Mouse (Mus musculus) stomach, embryonic 15.5 days (tissue): ENCODE data around the gene Oas2. TPM values are rescaled to one million over a fixed set of nuclear protein-coding genes. Genes with fewer than 3 reads are reported as not detected.

ENCODE experiments used
- ATAC-seq: fragments of 200-750 bp; cut with Nextera tagmentation; 2 replicates; pipeline ENCODE4 v1.8.0; 2017; ENCODE audit warnings: low read depth, moderate number of reproducible peaks, moderate TSS enrichment; ENCODE audit not compliant: insufficient read depth, low FRiP score
- H3K27ac ChIP-seq: fragments of 300-500 bp; sonication (generic); 2 replicates; pipeline ENCODE4 v1.5.1; 2015; ENCODE audit warnings: mild to moderate bottlenecking, inconsistent platforms
- H3K27me3 ChIP-seq: fragments of 300-500 bp; sonication (generic); replicated peaks from 2 replicates; pipeline ENCODE4 v1.6.1; 2015; ENCODE audit warnings: inconsistent platforms
- H3K36me3 ChIP-seq: fragments of 300-500 bp; sonication (generic); 2 replicates; pipeline ENCODE4 v1.6.1; 2015; ENCODE audit warnings: inconsistent platforms
- H3K4me1 ChIP-seq: fragments of 300-500 bp; sonication (generic); 2 replicates; pipeline ENCODE4 v1.6.1; 2015; ENCODE audit warnings: inconsistent platforms
- H3K4me2 ChIP-seq: fragments of 300-500 bp; sonication (generic); 2 replicates; pipeline ENCODE4 v1.6.1; 2015; ENCODE audit warnings: mild to moderate bottlenecking, inconsistent platforms
- H3K4me3 ChIP-seq: fragments of 300-500 bp; sonication (generic); replicated peaks from 2 replicates; pipeline ENCODE4 v1.5.1; 2015; ENCODE audit warnings: inconsistent platforms
- H3K9ac ChIP-seq: fragments of 300-500 bp; sonication (generic); 2 replicates; pipeline ENCODE4 v1.6.1; 2015; ENCODE audit warnings: inconsistent platforms
- H3K9me3 ChIP-seq: fragments of 300-500 bp; sonication (generic); 2 replicates; pipeline ENCODE4 v1.6.1; 2016; ENCODE audit warnings: inconsistent platforms
- WGBS: fragments of 180-500 bp; shearing (Covaris S2); methylation state at CpG from one replicate; pipeline ENCODE4 v1.1.7; 2015; 5-methylcytosine and 5-hydroxymethylcytosine counted together
- polyA plus RNA-seq: library from polyadenylated mRNA; unstranded; fragments of >200 nt; fragmentation: Nextera tagmentation; extraction: Ambion mirVana; gene quantifications from 2 replicates; pipeline ENCODE4 v1.2.1, GENCODE M21; 2015

Gene Oas2
- polyA plus RNA-seq, 1 experiment from 2014 or later, result 0.51 TPM

DNA sequence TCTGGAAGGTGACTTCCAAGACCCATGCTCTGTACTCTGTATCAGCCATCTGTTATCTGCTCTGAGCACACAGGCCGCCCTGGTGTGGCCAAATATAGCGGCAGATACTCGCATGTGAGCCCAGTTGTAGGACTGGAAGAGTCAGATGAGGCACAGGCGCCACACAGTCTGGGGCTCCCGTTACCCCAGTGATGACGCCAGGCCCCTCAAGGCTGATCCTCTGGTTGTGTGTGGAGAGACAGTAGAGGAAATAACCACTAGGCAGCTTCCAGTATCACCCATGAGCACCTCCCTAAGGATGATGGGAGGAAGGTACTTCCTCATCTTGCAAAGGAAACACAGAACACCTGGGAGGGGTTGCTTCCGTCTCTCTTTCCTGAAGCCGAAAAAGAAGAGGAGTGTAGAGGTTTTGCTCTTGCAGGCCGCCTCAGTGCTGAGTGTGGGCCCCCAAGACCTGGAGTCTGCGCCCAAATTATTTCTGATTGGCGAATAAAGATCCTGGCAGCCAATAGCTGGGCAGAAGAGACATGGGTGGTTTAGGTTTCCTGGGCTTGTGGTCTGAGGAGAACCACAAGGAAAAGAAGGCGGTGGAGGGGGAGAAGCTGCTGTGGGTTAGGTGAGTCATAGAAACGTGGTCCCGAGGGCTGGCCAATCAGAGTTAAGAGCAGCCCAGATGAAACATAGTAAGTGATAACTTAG lies 25.8 kb upstream of the Oas2 start:
- H3K9ac ChIP-seq, result no peak overlapping the region
- 66% methylated on average over 14 of the region's 14 CpGs for WGBS
- no peaks in the 10 kb centered on the region for H3K9me3 ChIP-seq
- H3K36me3 ChIP-seq, result no peaks in the 10 kb centered on the region
- H3K4me1 ChIP-seq, result no peaks in the 10 kb centered on the region
- H3K4me2 ChIP-seq, result 0 out of 2 replicates have a peak overlapping the region, but pooled peaks have one; percentile 8
- ATAC-seq, result peak; percentile 41; the same call in 1 of the 2 replicates
- no peak overlapping the region for H3K4me3 ChIP-seq
- no peak overlapping the region for H3K27ac ChIP-seq
- no peaks in the 10 kb centered on the region for H3K27me3 ChIP-seq

DNA sequence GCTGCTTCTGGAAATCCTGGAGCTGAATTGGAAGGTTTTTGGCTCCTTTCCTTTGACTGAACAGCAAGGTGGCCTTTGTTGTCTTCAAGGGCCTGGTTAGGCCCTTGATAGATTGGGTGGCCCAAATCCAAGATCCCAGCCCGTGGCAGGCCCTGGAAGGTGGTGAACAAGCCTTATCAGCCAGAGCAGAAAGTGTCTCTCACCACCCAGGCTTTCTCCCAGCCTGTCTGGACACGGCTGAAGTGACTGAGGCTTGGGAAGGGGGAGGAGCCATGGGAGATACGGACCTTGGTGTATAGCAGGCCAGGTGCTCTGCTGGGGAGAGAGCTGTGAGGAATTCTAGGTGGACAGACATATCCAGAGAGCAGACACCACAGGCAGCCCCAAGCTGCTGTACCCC lies 19.7 kb upstream of the Oas2 start:
- H3K27me3 ChIP-seq, result no peaks in the 10 kb centered on the region
- H3K9ac ChIP-seq, result no peak overlapping the region
- no peaks in the 10 kb centered on the region for H3K9me3 ChIP-seq
- no peak overlapping the region for H3K4me2 ChIP-seq
- H3K27ac ChIP-seq, result no peak overlapping the region
- H3K4me3 ChIP-seq, result no peak overlapping the region
- no peak for ATAC-seq
- WGBS, result 65% methylated on average over 3 of the region's 3 CpGs
- no peaks in the 10 kb centered on the region for H3K36me3 ChIP-seq
- no peaks in the 10 kb centered on the region for H3K4me1 ChIP-seq

DNA sequence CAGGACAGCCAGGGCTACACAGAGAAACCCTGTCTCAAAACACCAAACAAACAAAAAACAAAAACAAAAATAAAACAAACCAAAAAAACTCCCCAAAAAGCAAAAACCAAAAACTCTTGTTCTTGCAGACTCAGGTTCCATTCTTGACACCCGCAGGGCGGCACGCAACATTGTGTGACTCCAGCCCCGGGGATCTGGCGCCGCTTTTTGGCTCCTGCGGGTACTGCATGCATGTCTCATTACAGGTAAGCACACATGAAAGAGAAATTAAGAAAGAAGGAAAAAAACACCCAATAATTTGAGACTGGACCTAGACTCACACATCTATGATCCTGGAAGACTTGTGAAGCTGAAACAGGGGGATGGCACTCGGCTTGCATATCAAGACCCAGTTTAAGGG lies 15.4 kb upstream of the Oas2 start:
- no peak overlapping the region for H3K27ac ChIP-seq
- no peak overlapping the region for H3K4me3 ChIP-seq
- 74% methylated on average over 8 of the region's 8 CpGs for WGBS
- ATAC-seq, result no peak
- H3K9me3 ChIP-seq, result no peaks in the 10 kb centered on the region
- H3K36me3 ChIP-seq, result no peaks in the 10 kb centered on the region
- no peak overlapping the region for H3K4me2 ChIP-seq
- H3K9ac ChIP-seq, result no peak overlapping the region
- H3K27me3 ChIP-seq, result no peaks in the 10 kb centered on the region
- H3K4me1 ChIP-seq, result no peaks in the 10 kb centered on the region

GRCm38 (mm10) chr5:120761901-120762300 lies 12.2 kb upstream of the Oas2 start:
- no peak overlapping the region for H3K9ac ChIP-seq
- no peaks in the 10 kb centered on the region for H3K27me3 ChIP-seq
- no peak overlapping the region for H3K4me3 ChIP-seq
- no peaks in the 10 kb centered on the region for H3K4me1 ChIP-seq
- no peaks in the 10 kb centered on the region for H3K9me3 ChIP-seq
- no peak for ATAC-seq
- H3K4me2 ChIP-seq, result no peak overlapping the region
- 21% methylated on average over 6 of the region's 6 CpGs for WGBS
- H3K27ac ChIP-seq, result no peak overlapping the region
- no peaks in the 10 kb centered on the region for H3K36me3 ChIP-seq

- Histone ChIP-seq H3K9ac (no peak overlapping the region), H3K4me1 (no peaks in the 10 kb centered on the region), H3K27ac (no peak overlapping the region), H3K4me3 (no peak overlapping the region), H3K27me3 (no peaks in the 10 kb centered on the region), H3K36me3 (no peaks in the 10 kb centered on the region), H3K9me3 (no peaks in the 10 kb centered on the region), H3K4me2 (no peak overlapping the region)
- WGBS, result 86% methylated on average over 4 of the region's 4 CpGs
- ATAC-seq, result no peak
Measured at GRCm38 (mm10) chr5:120754215-120754614, 4.6 kb upstream of the Oas2 start.

GRCm38 (mm10) chr5:120752786-120753185 lies 3.1 kb upstream of the Oas2 start:
- Histone ChIP-seq H3K4me3 (no peak overlapping the region), H3K36me3 (no peaks in the 10 kb centered on the region), H3K4me2 (no peak overlapping the region), H3K4me1 (no peaks in the 10 kb centered on the region), H3K27me3 (no peaks in the 10 kb centered on the region), H3K9ac (no peak overlapping the region), H3K27ac (no peak overlapping the region), H3K9me3 (no peaks in the 10 kb centered on the region)
- ATAC-seq, result no peak
- 71% methylated on average over 3 of the region's 3 CpGs for WGBS

- no peaks in the 10 kb centered on the region for H3K27me3 ChIP-seq
- no peak for ATAC-seq
- no peaks in the 10 kb centered on the region for H3K4me1 ChIP-seq
- H3K9ac ChIP-seq, result no peak overlapping the region
- no peak overlapping the region for H3K4me2 ChIP-seq
- H3K4me3 ChIP-seq, result no peak overlapping the region
- no peaks in the 10 kb centered on the region for H3K36me3 ChIP-seq
- no peak overlapping the region for H3K27ac ChIP-seq
- WGBS, result 68% methylated on average over 3 of the region's 3 CpGs
- H3K9me3 ChIP-seq, result no peaks in the 10 kb centered on the region
Measured at GRCm38 (mm10) chr5:120751206-120751605, 1.6 kb upstream of the Oas2 start.

DNA sequence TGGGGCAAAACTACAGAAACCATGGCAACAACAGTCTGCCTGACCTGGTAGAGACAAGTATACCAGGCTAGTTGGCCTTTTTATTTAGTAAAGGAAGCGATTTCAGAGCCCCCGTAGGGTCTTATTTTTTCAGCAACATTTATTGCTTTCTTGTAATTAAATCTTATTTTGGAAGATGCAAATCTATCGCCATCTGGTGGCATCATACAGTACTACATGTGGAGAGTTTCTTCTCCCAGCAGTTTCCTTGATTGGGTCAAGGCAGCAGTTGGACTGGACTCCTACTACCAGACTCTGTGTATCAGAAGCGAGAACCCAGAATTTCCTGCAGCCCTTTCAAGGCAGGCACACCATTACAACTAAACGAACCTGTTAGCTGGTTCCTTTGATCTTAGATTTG lies 3.2 kb downstream of the Oas2 start:
- WGBS, result 8% methylated on average over 5 of the region's 5 CpGs
- Histone ChIP-seq H3K36me3 (no peaks in the 10 kb centered on the region), H3K27me3 (0 out of 2 replicates have a peak, but pooled peaks cover 3% of the 10 kb centered on the region), H3K4me2 (no peak overlapping the region), H3K9me3 (no peaks in the 10 kb centered on the region), H3K4me1 (no peaks in the 10 kb centered on the region), H3K27ac (no peak overlapping the region), H3K4me3 (no peak overlapping the region), H3K9ac (no peak overlapping the region)
- no peak for ATAC-seq

DNA sequence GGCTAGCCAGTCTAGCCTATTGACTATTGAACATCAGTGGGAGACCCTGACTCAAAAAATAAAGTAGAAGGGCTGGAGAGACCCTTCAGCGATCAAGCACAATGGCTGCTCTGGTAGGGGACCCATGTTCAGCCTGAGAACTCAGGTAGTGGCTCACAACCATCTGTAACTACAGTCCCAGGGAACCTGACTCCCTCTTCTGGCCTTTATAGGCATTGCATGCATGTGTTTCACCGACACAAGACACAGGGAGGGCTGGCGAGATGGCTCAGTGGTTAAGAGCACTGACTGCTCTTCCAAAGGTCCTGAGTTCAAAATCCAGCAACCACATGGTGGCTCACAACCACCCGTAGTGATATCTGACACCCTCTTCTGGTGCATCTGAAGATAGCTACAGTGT lies 7.5 kb downstream of the Oas2 start:
- no peak overlapping the region for H3K4me3 ChIP-seq
- H3K27me3 ChIP-seq, result peaks cover 3% of the 10 kb centered on the region; the same call in 1 of the 2 replicates
- ATAC-seq, result no peak
- H3K4me2 ChIP-seq, result no peak overlapping the region
- no peaks in the 10 kb centered on the region for H3K36me3 ChIP-seq
- no peak overlapping the region for H3K27ac ChIP-seq
- H3K4me1 ChIP-seq, result no peaks in the 10 kb centered on the region
- H3K9ac ChIP-seq, result no peak overlapping the region
- H3K9me3 ChIP-seq, result no peaks in the 10 kb centered on the region
- WGBS, result 27% methylated on average over 4 of the region's 4 CpGs

GRCm38 (mm10) chr5:120734380-120734990 lies 15.2 kb downstream of the Oas2 start:
- Histone ChIP-seq H3K4me1 (no peaks in the 10 kb centered on the region), H3K36me3 (no peaks in the 10 kb centered on the region), H3K9ac (no peak overlapping the region), H3K27me3 (no peaks in the 10 kb centered on the region; the same call in 1 of the 2 replicates), H3K4me2 (no peak overlapping the region), H3K9me3 (no peaks in the 10 kb centered on the region), H3K27ac (no peak overlapping the region), H3K4me3 (no peak overlapping the region)
- 55% methylated on average over 9 of the region's 14 CpGs for WGBS
- ATAC-seq, result no peak

GRCm38 (mm10) chr5:120733696-120734095 lies 16.0 kb downstream of the Oas2 start:
- H3K36me3 ChIP-seq, result no peaks in the 10 kb centered on the region
- no peak overlapping the region for H3K9ac ChIP-seq
- no peak overlapping the region for H3K4me2 ChIP-seq
- no peaks in the 10 kb centered on the region for H3K4me1 ChIP-seq
- ATAC-seq, result no peak
- H3K27ac ChIP-seq, result no peak overlapping the region
- no peaks in the 10 kb centered on the region; the same call in 1 of the 2 replicates for H3K27me3 ChIP-seq
- H3K4me3 ChIP-seq, result no peak overlapping the region
- WGBS, result 94% methylated on average over 3 of the region's 3 CpGs
- no peaks in the 10 kb centered on the region for H3K9me3 ChIP-seq

DNA sequence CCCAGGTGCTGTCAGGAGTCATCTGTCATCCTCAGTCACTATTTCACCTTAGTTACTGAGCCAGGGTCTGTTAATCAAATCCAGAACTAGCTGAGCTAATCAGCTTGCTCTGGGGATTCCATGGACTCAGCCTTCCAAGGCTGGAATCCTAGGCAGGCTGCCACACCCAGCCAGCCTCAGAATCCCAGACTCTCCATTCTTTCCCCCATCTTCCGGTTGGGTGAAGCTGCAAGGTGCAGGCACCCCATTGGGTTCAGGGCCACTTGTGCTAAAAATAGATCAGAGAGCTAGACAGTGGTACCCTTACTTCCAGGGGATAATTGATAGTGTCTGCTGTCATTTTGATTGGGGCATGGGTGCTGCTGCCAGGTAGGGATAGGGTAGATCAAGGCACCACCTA lies 16.9 kb downstream of the Oas2 start:
- no peak overlapping the region for H3K27ac ChIP-seq
- no peak overlapping the region for H3K9ac ChIP-seq
- 79% methylated on average over 1 of the region's 1 CpGs for WGBS
- H3K27me3 ChIP-seq, result no peaks in the 10 kb centered on the region
- H3K4me3 ChIP-seq, result no peak overlapping the region
- ATAC-seq, result no peak
- no peaks in the 10 kb centered on the region for H3K9me3 ChIP-seq
- no peak overlapping the region for H3K4me2 ChIP-seq
- H3K4me1 ChIP-seq, result no peaks in the 10 kb centered on the region
- H3K36me3 ChIP-seq, result no peaks in the 10 kb centered on the region
